Mouse (Mus musculus): ENCODE data around the gene Mcidas. TPM values are rescaled to one million over a fixed set of nuclear protein-coding genes. Genes with fewer than 3 reads are reported as not detected.

Mcidas gene
- polyA plus RNA-seq, 1 experiment: 1.1 TPM

GRCm38 (mm10) chr13:113021521-113021920 lies 27.9 kb downstream of the Mcidas start:
- no peak for TF ChIP-seq CTCF (IDR thresholded peaks at IDR 0.05; ENCODE audit: borderline replicate concordance, extremely low read depth, insufficient read depth, insufficient read length)
- no peak for TF ChIP-seq POLR2A (IDR thresholded peaks at IDR 0.05; ENCODE audit: borderline replicate concordance, extremely low read depth, insufficient read depth, insufficient read length, poor library complexity, severe bottlenecking)
- no peak for DNase-seq (ENCODE audit: low read depth)

- TF ChIP-seq CTCF (IDR thresholded peaks at IDR 0.05; ENCODE audit: borderline replicate concordance, extremely low read depth, insufficient read depth, insufficient read length) (no peak), POLR2A (IDR thresholded peaks at IDR 0.05; ENCODE audit: borderline replicate concordance, extremely low read depth, insufficient read depth, insufficient read length, poor library complexity, severe bottlenecking) (no peak)
- DNase-seq (ENCODE audit: low read depth): no peak
These were observed 28.8 kb downstream of the Mcidas start for GRCm38 (mm10) chr13:113022467-113022866.

DNA sequence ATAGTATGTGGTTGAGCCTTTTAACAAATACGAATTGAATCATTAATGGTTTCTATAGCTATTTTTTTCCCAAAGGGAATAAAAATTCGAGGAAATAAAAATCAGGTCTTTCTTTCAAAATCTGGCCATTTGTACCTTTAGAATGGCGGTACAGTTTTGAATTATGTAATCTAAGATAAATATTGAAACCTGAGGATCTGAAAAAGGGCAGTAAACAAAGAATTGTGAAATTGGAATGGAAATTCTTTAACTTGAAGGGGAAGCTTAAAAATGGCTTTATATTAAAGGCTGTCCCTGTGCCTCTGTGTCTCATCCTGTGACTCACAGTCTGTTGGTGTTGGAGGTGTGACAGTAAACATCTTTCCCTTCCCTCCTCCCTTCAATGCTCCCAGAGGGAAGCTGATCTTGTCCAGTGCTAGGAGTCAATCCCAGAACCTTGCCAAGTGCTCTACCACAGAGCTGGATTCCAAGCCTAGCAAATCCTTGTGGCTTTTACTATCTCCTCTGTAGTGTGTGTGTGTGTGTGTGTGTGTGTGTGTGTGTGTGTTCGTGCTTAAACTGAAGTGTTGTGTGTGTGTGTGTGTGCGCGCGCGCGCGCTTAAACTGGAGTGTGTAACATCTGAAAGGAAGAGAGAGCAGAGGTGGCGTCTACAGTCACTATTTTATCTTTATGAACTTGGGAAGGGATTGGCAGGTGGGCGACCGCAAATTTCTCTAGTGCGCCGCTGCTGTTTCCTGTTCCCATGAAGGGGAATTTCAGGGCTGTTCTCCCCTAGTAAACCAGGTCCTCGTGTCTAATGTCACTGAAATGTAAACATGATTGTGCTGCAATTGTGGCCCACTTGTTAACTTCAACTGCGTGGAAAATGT lies 29.9 kb downstream of the Mcidas start:
- DNase-seq (ENCODE audit: low read depth): no peak
- no peak for TF ChIP-seq POLR2A (IDR thresholded peaks at IDR 0.05; ENCODE audit: borderline replicate concordance, extremely low read depth, insufficient read depth, insufficient read length, poor library complexity, severe bottlenecking)
- TF ChIP-seq CTCF (IDR thresholded peaks at IDR 0.05; ENCODE audit: borderline replicate concordance, extremely low read depth, insufficient read depth, insufficient read length): no peak

DNA sequence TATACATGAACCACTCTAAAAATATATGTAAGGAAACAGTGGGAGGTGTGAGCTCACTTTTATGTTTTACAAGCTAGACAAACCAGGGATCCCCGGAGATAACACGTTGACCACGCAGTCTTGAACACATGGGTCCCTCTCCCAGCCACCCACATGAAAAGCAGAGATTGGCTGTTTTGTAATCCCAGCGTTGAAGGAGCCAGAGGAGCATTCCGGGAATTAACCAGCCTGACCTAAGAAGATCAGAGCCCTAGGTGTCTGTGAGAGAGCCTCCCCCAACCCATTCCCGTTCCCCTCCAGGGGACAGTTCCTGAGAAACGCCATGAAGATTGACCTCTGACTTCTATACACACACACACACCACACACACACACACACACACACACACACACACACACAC lies 37.7 kb downstream of the Mcidas start:
- peak; percentile 44 for DNase-seq (ENCODE audit: low read depth)
- TF ChIP-seq CTCF (IDR thresholded peaks at IDR 0.05; ENCODE audit: borderline replicate concordance, extremely low read depth, insufficient read depth, insufficient read length) (no peak), POLR2A (IDR thresholded peaks at IDR 0.05; ENCODE audit: borderline replicate concordance, extremely low read depth, insufficient read depth, insufficient read length, poor library complexity, severe bottlenecking) (no peak)

GRCm38 (mm10) chr13:113031792-113032571 lies 38.3 kb downstream of the Mcidas start:
- DNase-seq (ENCODE audit: low read depth): peak; percentile 89
- TF ChIP-seq POLR2A (IDR thresholded peaks at IDR 0.05; ENCODE audit: borderline replicate concordance, extremely low read depth, insufficient read depth, insufficient read length, poor library complexity, severe bottlenecking) (peak; percentile 39; the same call in 1 of the 2 replicates), CTCF (IDR thresholded peaks at IDR 0.05; ENCODE audit: borderline replicate concordance, extremely low read depth, insufficient read depth, insufficient read length) (no peak)

DNA sequence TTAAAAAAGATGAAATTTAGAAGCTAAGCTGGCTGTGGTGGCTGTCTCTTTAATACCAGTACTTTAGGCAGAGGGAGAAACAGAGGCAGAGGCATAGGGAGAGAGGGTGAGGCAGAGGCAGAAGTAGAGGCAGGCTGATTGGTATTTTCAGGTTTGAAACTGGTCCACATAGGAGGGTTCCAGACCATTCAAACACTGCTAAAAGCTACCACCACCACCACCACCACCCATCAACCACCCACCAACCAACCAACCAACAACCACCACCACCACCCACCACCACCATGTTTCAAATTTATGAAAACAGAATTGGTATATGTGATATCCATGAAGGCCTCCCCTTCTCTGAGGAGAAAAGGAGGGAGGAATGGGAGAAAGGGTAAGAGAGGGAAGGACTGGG lies 39.2 kb downstream of the Mcidas start:
- no peak for DNase-seq (ENCODE audit: low read depth)
- no peak for TF ChIP-seq CTCF (IDR thresholded peaks at IDR 0.05; ENCODE audit: borderline replicate concordance, extremely low read depth, insufficient read depth, insufficient read length)
- no peak for TF ChIP-seq POLR2A (IDR thresholded peaks at IDR 0.05; ENCODE audit: borderline replicate concordance, extremely low read depth, insufficient read depth, insufficient read length, poor library complexity, severe bottlenecking)

DNA sequence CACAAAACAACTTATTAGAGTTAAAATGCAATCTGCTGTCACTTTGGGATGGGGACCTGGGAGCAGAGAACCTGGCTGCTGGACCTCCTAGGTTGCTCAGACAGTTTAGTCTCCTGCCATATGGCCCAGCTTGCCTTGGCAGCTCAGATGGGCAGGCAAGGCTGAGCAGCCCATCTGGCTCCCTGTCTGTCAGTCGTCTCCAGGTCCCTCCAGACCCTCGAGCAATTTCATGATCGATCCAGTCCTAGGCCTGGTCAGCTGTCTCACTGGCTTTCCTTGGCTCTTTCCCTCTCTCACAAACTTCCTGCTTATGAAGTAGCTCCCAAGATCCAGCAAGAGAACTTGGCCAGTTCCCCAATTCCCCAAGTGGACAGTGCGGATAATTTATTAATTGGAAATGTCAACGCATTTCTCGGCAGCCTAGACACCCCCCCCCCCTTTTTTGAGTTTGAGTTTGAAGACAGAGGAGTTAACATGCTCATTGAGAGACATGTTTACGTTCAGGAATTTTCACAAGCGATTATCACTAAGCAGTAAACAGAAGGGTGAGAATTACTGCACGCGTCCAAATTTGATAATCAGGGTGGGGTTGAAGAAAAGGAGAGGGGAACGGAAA lies 40.7 kb downstream of the Mcidas start:
- DNase-seq (ENCODE audit: low read depth): peak; percentile 84
- TF ChIP-seq CTCF (IDR thresholded peaks at IDR 0.05; ENCODE audit: borderline replicate concordance, extremely low read depth, insufficient read depth, insufficient read length) (no peak), POLR2A (IDR thresholded peaks at IDR 0.05; ENCODE audit: borderline replicate concordance, extremely low read depth, insufficient read depth, insufficient read length, poor library complexity, severe bottlenecking) (no peak)

DNA sequence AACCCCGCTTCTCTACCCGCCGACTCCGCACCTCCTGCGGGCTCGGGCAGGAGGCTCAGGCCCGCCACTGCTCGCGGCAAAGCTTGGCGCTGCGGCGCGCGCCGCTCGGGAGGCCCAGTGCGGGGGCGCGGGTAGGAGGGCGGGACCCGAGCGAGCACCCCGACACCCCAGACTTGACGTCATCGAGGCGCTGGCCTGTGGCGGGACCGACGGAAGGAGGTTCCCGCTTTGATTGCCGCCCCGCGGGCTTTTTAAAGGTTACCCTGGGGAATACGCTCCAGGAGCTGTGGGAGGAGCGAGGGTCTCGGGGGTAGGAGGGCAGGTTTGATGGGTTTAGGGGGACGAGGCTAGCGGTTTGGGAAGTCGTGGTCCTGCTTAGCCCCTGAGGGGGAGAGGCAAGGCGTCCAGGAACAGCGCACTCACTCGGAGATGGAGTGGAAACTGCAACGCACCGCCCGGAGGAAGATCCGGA lies 41.3 kb downstream of the Mcidas start, which contains the start of gene Cdc20b:
TSS of gene Cdc20b (plus strand) at position 162 of the 472 bp plus-strand sequence.
- DNase-seq (ENCODE audit: low read depth): peak; percentile 67
- TF ChIP-seq CTCF (IDR thresholded peaks at IDR 0.05; ENCODE audit: borderline replicate concordance, extremely low read depth, insufficient read depth, insufficient read length) (no peak), POLR2A (IDR thresholded peaks at IDR 0.05; ENCODE audit: borderline replicate concordance, extremely low read depth, insufficient read depth, insufficient read length, poor library complexity, severe bottlenecking) (no peak)

- peak; percentile 78; the same call in 1 of the 2 replicates for TF ChIP-seq CTCF (IDR thresholded peaks at IDR 0.05; ENCODE audit: borderline replicate concordance, extremely low read depth, insufficient read depth, insufficient read length)
- no peak for TF ChIP-seq POLR2A (IDR thresholded peaks at IDR 0.05; ENCODE audit: borderline replicate concordance, extremely low read depth, insufficient read depth, insufficient read length, poor library complexity, severe bottlenecking)
- peak; percentile 97 for DNase-seq (ENCODE audit: low read depth)
These were observed 42.2 kb downstream of the Mcidas start for GRCm38 (mm10) chr13:113035852-113036251.

DNA sequence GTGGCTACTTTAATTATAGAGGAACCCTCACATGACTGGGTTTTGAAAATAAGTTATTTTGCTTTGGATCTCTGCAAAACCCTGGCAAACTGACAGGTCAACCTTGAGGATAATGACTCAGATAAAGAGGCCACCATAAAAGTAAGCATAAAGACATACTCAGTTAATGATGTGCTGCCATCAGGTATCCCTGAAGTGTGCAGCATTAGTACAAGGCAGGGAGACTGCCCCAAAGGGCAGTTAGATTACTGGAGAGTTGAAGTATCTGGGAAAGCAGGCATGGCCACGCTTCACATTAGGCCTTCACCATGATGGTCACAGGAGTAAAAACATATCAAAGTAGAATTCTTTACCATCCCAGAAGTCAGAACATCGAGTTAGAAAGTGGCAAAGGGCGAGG lies 51.2 kb downstream of the Mcidas start:
- no peak for TF ChIP-seq POLR2A (IDR thresholded peaks at IDR 0.05; ENCODE audit: borderline replicate concordance, extremely low read depth, insufficient read depth, insufficient read length, poor library complexity, severe bottlenecking)
- TF ChIP-seq CTCF (IDR thresholded peaks at IDR 0.05; ENCODE audit: borderline replicate concordance, extremely low read depth, insufficient read depth, insufficient read length): no peak
- DNase-seq (ENCODE audit: low read depth): no peak

All from brain, embryonic 14.5 days (tissue).